Mouse (Mus musculus): ENCODE data around the gene Meis1. TPM values are rescaled to one million over a fixed set of nuclear protein-coding genes. Genes with fewer than 3 reads are reported as not detected.

Gene Meis1
- total RNA-seq (2015; ENCODE audit: low replicate concordance) (0.38 and 2.5 TPM in 2 replicates), total RNA-seq (2017; ENCODE audit: low replicate concordance) (2.4 and 3.3 TPM in 2 replicates)

- no peak for ATAC-seq (replicated peaks; ENCODE audit: low FRiP score, poor library complexity, severe bottlenecking)
Observed at GRCm38 (mm10) chr11:19018489-19019203, at the start of gene Meis1. Meis1 (minus strand) TSS chr11:19018985.

GRCm38 (mm10) chr11:19067334-19067733, 48.5 kb upstream of the Meis1 start:
- ATAC-seq (replicated peaks; ENCODE audit: low FRiP score, poor library complexity, severe bottlenecking) = no peak

GRCm38 (mm10) chr11:19049276-19049675, 30.5 kb upstream of the Meis1 start:
- ATAC-seq (replicated peaks; ENCODE audit: low FRiP score, poor library complexity, severe bottlenecking) = no peak

- ATAC-seq (replicated peaks; ENCODE audit: low FRiP score, poor library complexity, severe bottlenecking) = no peak
Observed at GRCm38 (mm10) chr11:19036595-19037166, 17.9 kb upstream of the Meis1 start.

- no peak for ATAC-seq (replicated peaks; ENCODE audit: low FRiP score, poor library complexity, severe bottlenecking)
Observed at GRCm38 (mm10) chr11:19026581-19027561, 8.1 kb upstream of the Meis1 start.

- ATAC-seq (replicated peaks; ENCODE audit: low FRiP score, poor library complexity, severe bottlenecking) = no peak
Observed at GRCm38 (mm10) chr11:19025976-19026520, 7.3 kb upstream of the Meis1 start.

- ATAC-seq (replicated peaks; ENCODE audit: low FRiP score, poor library complexity, severe bottlenecking) = no peak
Observed at GRCm38 (mm10) chr11:19024496-19025265, 5.9 kb upstream of the Meis1 start.

GRCm38 (mm10) chr11:19023356-19023755, 4.6 kb upstream of the Meis1 start:
- no peak for ATAC-seq (replicated peaks; ENCODE audit: low FRiP score, poor library complexity, severe bottlenecking)

- no peak for ATAC-seq (replicated peaks; ENCODE audit: low FRiP score, poor library complexity, severe bottlenecking)
Observed at GRCm38 (mm10) chr11:19022576-19022975, 3.8 kb upstream of the Meis1 start.

GRCm38 (mm10) chr11:19020951-19021710, 2.3 kb upstream of the Meis1 start:
- no peak for ATAC-seq (replicated peaks; ENCODE audit: low FRiP score, poor library complexity, severe bottlenecking)

GRCm38 (mm10) chr11:19020371-19020824, 1.6 kb upstream of the Meis1 start:
- no peak for ATAC-seq (replicated peaks; ENCODE audit: low FRiP score, poor library complexity, severe bottlenecking)

- no peak for ATAC-seq (replicated peaks; ENCODE audit: low FRiP score, poor library complexity, severe bottlenecking)
Observed at GRCm38 (mm10) chr11:19019204-19020171, 703 bp upstream of the Meis1 start.

GRCm38 (mm10) chr11:19017719-19018413, 919 bp downstream of the Meis1 start:
- no peak for ATAC-seq (replicated peaks; ENCODE audit: low FRiP score, poor library complexity, severe bottlenecking)

GRCm38 (mm10) chr11:19017262-19017661, 1.5 kb downstream of the Meis1 start:
- no peak for ATAC-seq (replicated peaks; ENCODE audit: low FRiP score, poor library complexity, severe bottlenecking)

GRCm38 (mm10) chr11:19016481-19017220, 2.1 kb downstream of the Meis1 start:
- no peak for ATAC-seq (replicated peaks; ENCODE audit: low FRiP score, poor library complexity, severe bottlenecking)
